Mouse (Mus musculus) spleen, adult 18-20 months (tissue): ENCODE results near the gene Nipal1.
A peak's percentile ranks its signal among the peaks of the same experiment; 100 is the strongest.

Experiments used
- DNase-seq, 2 experiments: peaks; one replicate each; pipeline ENCODE4 v3.0.0; 2022; ENCODE audit warnings: mixed read lengths in 2 of 2

Gene Nipal1

DNA sequence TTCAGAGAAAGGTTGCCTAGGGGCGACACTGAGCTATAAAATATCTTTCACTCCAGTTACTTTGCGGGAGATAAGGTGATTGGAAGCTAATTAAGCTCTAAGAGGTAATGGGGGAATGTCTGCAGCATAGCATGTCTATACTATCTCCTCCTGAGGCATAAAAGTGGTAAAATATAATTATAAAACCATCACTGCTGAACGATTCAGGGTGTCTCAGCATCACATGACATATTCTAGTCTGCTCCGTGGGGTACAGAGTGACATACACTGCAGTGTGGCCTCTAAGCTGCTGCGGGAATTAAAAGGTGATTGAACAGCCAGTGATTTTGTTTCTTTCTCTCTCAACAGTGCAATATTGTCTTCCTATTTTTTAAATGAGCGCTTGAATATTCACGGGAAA lies 18.8 kb downstream of the Nipal1 start:
- no peak for DNase-seq

- DNase-seq, result no peak
Observed at GRCm38 (mm10) chr5:72668351-72668750, 20.8 kb downstream of the Nipal1 start.

DNA sequence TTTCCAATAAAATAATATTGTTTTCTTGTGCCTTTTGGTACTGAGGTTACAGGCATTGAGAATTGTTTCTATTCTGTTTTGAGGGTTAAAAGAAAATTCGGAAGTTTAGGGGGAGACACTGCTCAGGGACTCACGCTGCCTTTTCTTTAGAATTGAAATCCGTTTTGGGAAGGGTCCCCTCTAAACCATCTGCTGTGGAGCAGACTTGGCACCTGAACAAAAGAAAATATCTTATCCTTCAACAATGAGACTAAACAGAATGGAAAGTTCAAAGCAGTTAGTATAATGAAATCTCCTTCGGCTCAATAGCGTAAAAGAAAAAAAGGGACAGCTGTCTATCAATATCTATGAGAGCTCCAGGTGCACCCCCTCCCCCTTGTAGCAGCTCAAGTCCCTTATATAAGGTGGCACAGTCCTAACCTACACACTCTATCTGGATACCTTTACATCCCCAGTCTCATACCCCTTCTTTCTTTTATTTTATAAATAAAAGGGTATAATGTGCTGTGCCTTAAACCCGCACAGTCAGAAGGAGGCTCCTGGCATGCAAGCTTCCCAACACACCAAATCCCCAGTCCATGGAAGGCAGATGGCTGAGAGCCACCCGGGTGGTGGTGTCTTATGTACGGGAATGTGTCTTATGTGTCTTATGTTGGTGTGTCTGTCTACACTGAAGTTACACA lies 23.6 kb downstream of the Nipal1 start:
- DNase-seq, result no peak

- DNase-seq, result no peak
Observed at GRCm38 (mm10) chr5:72674994-72675542, 27.5 kb downstream of the Nipal1 start.

GRCm38 (mm10) chr5:72681451-72681850 lies 33.9 kb downstream of the Nipal1 start:
- DNase-seq, result no peak

DNA sequence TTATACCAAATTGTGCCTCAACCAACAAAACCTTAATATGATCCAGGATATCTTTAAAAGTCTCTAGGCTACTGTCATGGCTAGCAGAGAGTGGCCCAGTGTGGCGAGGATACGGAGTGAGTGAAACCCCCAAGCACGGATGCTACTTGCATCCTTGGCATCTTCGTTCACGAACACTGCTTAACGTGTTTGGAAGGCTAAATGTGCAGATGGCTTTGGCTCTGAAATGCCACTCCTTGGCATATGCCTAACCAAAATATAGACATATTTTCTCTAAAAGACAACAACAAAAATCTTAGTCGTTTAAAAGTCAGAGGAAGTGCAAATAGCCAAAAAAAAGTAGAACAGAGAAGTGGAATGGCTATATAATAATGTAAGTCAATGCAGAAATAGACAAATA lies 42.0 kb downstream of the Nipal1 start:
- DNase-seq, result no peak

- DNase-seq, result no peak
Observed at GRCm38 (mm10) chr5:72690516-72690915, 42.9 kb downstream of the Nipal1 start.

GRCm38 (mm10) chr5:72694684-72695083 lies 47.1 kb downstream of the Nipal1 start:
- no peak for DNase-seq

DNA sequence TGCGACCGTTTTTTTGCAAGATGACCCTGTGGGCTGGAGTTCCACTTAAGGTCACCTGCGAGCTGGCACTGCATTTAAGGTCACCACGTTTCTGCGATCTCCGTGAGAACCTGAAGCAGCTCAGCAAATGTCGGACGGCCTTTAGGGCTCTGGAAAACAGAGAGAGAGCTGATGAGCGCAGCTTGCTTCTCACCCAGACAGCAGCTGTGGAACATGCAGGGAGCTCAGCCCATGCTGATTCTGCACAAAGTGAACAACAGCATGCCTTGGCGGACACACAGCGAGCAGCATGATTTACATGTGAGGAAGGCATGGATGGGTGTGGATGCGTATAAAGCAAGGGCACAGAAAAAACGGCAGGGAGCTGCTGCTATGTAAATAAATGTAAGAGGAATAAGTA lies 48.9 kb downstream of the Nipal1 start:
- no peak for DNase-seq

DNA sequence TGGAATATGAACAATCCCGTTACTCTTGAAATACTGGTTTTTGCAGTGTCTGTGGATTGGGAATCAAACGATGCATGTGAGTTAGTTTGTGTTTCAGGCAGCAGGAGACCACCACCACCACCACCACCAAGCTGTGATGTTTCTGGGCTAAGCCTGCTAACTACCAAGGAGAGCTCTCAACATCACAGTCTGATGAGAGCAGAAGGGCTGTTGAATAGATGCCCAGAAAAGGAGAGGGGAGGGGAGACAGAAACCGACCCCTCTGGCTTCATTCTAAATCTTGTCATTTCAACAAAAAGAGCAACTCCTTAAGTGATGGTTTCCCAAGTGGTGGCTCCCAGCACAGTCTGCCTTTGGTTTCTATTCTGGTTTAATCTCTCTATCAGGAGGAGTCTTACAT lies 50.7 kb downstream of the Nipal1 start:
- no peak for DNase-seq

- DNase-seq, result no peak
Observed at GRCm38 (mm10) chr5:72698818-72699499, 51.4 kb downstream of the Nipal1 start.

DNA sequence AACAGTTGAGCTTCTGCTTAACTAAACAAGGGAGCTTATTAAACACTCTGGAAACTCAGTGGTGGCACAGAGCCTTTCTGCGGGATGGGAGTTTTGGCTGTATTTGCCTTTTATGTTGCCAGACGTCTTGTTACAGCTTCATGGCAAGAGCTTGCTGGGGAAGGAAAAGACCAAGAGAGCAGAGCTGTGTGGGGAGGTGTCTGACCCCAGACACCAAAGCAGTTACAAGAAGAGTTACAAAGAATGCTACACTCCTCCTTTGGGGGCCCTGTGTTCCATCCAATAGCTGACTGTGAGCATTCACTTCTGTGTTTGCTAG lies 51.9 kb downstream of the Nipal1 start:
- DNase-seq, result no peak

DNA sequence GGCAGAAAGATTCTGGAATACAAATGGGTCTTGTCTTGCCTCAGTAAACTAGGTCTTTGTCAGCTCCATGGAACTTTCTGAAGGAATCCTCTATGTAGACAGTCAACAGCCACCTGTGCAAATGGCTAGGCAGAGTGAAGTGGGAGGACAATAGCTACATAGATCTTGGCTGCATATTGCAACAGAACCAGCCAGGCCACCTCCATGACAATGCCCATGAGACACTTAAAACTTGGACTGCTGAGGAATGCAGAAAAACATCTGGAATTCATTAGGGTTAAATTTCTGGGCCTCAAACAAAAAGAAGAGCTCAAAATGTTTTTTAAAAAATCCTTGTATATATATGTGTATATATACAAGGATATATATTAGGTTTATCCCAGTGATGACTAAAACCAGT lies 54.6 kb downstream of the Nipal1 start:
- DNase-seq, result no peak

- DNase-seq, result no peak
Observed at GRCm38 (mm10) chr5:72706095-72706494, 58.5 kb downstream of the Nipal1 start.

- DNase-seq, result no peak
Observed at GRCm38 (mm10) chr5:72706722-72707121, 59.1 kb downstream of the Nipal1 start.

DNA sequence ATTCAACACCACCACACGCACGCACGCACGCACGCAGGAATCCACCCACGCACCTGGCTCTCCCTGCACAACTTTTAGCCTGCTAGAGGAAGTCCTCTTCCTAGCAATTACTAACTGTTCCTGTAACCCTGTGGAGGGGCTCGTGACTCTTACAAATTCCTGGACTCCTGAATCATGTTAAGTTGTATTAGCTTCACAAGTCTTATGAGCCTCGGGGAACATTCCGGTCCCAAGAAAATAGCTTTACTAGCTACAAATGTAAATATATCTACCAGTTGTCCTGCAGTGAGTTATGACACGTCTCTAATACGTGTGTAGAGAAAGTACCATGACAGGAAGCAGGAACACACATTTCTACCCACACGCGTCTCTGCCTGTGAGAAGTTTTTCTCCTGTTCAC lies 61.9 kb downstream of the Nipal1 start:
- no peak for DNase-seq

DNA sequence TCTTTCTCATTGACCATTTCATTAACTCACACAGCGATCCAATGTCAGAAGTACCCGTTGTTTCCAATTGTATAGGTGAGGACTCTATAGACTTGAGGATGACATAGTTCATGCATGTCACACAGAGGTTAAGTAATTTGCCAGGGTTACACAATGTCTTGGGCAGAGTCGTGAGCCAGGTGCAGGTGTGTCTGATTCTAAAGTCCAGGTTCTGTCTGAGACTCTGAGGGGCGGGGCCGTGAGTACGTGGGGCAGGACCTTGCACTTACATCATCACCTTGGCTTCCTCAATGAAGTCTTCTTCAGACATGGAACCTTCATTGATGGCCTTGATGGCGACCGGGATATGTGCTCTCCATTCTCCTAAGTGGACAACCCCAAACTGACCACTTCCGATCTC lies 62.4 kb downstream of the Nipal1 start:
- no peak for DNase-seq

DNA sequence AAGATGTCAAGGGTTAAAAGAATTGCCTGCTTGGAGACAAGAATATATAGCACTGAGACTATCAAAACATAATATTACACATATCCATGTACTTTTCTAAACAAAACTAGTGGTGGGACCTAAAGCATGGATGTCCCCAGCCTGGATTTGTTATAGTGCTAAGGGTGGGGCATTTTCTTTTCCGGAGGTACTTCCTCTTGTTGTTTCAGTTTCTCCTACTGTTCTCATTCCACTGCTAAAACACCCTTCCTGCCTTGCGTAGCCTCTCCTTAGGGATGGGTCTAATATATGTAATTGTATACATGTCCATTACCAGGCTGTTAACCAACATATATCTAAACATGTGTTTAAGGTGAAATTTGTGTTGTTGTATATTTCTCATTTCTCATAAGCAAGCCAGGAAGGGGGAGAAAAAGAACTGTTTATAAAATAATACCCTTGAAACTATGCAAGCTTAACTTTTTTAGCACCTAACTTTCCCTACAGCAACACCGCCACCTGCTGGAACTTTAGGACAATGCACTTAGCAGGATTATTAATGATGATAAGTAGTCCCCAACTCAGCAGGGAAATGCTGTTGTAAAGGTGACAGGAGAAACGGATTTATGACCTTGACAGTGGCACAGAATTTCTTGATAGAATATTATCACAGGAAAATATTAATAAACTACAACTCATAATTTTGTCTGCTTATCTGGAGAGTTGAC lies 63.1 kb downstream of the Nipal1 start:
- peak in 1 of 2 experiments; percentile 56 for DNase-seq

DNA sequence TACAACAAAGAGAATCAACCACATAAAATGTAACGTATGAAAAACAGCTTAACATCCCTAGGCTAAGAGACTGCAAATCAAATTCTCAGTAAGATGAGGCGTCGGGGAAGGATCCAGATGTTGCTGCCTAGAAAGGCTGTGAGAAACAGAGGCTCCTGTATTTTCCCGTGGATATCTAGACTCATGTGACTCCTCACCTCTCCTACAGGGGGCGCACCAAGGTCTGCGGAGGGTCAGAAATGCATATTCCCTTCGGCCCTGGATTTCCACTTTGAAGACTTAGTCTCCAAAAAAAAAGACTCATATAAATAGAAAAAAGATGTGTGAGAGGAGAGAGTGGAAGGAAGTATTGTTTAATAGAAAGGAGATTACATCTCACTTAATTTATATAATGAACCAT lies 73.0 kb downstream of the Nipal1 start:
- no peak for DNase-seq
